Mouse (Mus musculus): ENCODE data around the gene Nxph3. TPM values are rescaled to one million over a fixed set of nuclear protein-coding genes. Genes with fewer than 3 reads are reported as not detected.
"Not testable (repeated sequence)": the region's sequence is repeated elsewhere in the genome, so short reads cannot be mapped to it uniquely, and the experiment has no call there.

Gene Nxph3
- polyA plus RNA-seq, 1 experiment from 2014 or later: 0.66 TPM

- H3K9ac ChIP-seq (ENCODE audit: low read length): no peak overlapping the region
- DNase-seq (ENCODE audit: low spot score): no peak
- no peaks in the 10 kb centered on the region for H3K9me3 ChIP-seq (ENCODE audit: control insufficient read depth, low read length)
- H3K36me3 ChIP-seq (ENCODE audit: control insufficient read depth, insufficient read depth, low read length): no peaks in the 10 kb centered on the region
- no peak overlapping the region for H3K4me2 ChIP-seq (ENCODE audit: low read depth)
- H3K4me1 ChIP-seq (ENCODE audit: control insufficient read depth, insufficient read depth, low read length): no peaks in the 10 kb centered on the region
- no peak overlapping the region for H3K27ac ChIP-seq (ENCODE audit: low read depth, low read length)
- H3K4me3 ChIP-seq (ENCODE audit: low read depth, low read length): no peak overlapping the region
- 77% methylated on average over 6 of the region's 6 CpGs for WGBS
- ATAC-seq (ENCODE audit: insufficient read depth, low FRiP score, low TSS enrichment): no peak
- H3K27me3 ChIP-seq (ENCODE audit: control insufficient read depth, insufficient read depth, low read length): no peaks in the 10 kb centered on the region
Measured at GRCm38 (mm10) chr11:95504271-95504731, 10.1 kb downstream of the Nxph3 start.

GRCm38 (mm10) chr11:95503581-95504180 is 10.7 kb downstream of the Nxph3 start:
- H3K4me3 ChIP-seq (ENCODE audit: low read depth, low read length): no peak overlapping the region
- no peaks in the 10 kb centered on the region for H3K27me3 ChIP-seq (ENCODE audit: control insufficient read depth, insufficient read depth, low read length)
- H3K4me1 ChIP-seq (ENCODE audit: control insufficient read depth, insufficient read depth, low read length): no peaks in the 10 kb centered on the region
- WGBS: 64% methylated on average over 10 of the region's 10 CpGs
- no peak overlapping the region for H3K9ac ChIP-seq (ENCODE audit: low read length)
- no peaks in the 10 kb centered on the region for H3K9me3 ChIP-seq (ENCODE audit: control insufficient read depth, low read length)
- ATAC-seq (ENCODE audit: insufficient read depth, low FRiP score, low TSS enrichment) (no peak), DNase-seq (ENCODE audit: low spot score) (no peak)
- H3K27ac ChIP-seq (ENCODE audit: low read depth, low read length): no peak overlapping the region
- H3K4me2 ChIP-seq (ENCODE audit: low read depth): no peak overlapping the region
- H3K36me3 ChIP-seq (ENCODE audit: control insufficient read depth, insufficient read depth, low read length): no peaks in the 10 kb centered on the region

GRCm38 (mm10) chr11:95501826-95502225 is 12.5 kb downstream of the Nxph3 start:
- not testable (repeated sequence) for H3K9me3 ChIP-seq (ENCODE audit: control insufficient read depth, low read length); H3K4me1 ChIP-seq (ENCODE audit: control insufficient read depth, insufficient read depth, low read length); DNase-seq (ENCODE audit: low spot score); H3K4me3 ChIP-seq (ENCODE audit: low read depth, low read length); H3K9ac ChIP-seq (ENCODE audit: low read length); H3K27ac ChIP-seq (ENCODE audit: low read depth, low read length); H3K36me3 ChIP-seq (ENCODE audit: control insufficient read depth, insufficient read depth, low read length); H3K4me2 ChIP-seq (ENCODE audit: low read depth); H3K27me3 ChIP-seq (ENCODE audit: control insufficient read depth, insufficient read depth, low read length); ATAC-seq (ENCODE audit: insufficient read depth, low FRiP score, low TSS enrichment)
- WGBS: 90% methylated on average over 8 of the region's 8 CpGs

- H3K27ac ChIP-seq (ENCODE audit: low read depth, low read length): no peak overlapping the region
- no peak overlapping the region for H3K9ac ChIP-seq (ENCODE audit: low read length)
- H3K36me3 ChIP-seq (ENCODE audit: control insufficient read depth, insufficient read depth, low read length): no peaks in the 10 kb centered on the region
- H3K4me2 ChIP-seq (ENCODE audit: low read depth): no peak overlapping the region
- 57% methylated on average over 3 of the region's 3 CpGs for WGBS
- ATAC-seq (ENCODE audit: insufficient read depth, low FRiP score, low TSS enrichment): no peak
- H3K4me3 ChIP-seq (ENCODE audit: low read depth, low read length): no peak overlapping the region
- H3K27me3 ChIP-seq (ENCODE audit: control insufficient read depth, insufficient read depth, low read length): no peaks in the 10 kb centered on the region
- H3K4me1 ChIP-seq (ENCODE audit: control insufficient read depth, insufficient read depth, low read length): no peaks in the 10 kb centered on the region
- DNase-seq (ENCODE audit: low spot score): no peak
- H3K9me3 ChIP-seq (ENCODE audit: control insufficient read depth, low read length): no peaks in the 10 kb centered on the region
Measured at GRCm38 (mm10) chr11:95500836-95501235, 13.5 kb downstream of the Nxph3 start.

- Histone ChIP-seq H3K9ac (ENCODE audit: low read length) (no peak overlapping the region; the same call in 1 of the 2 replicates), H3K36me3 (ENCODE audit: control insufficient read depth, insufficient read depth, low read length) (no peaks in the 10 kb centered on the region), H3K9me3 (ENCODE audit: control insufficient read depth, low read length) (no peaks in the 10 kb centered on the region), H3K4me2 (ENCODE audit: low read depth) (no peak overlapping the region), H3K4me1 (ENCODE audit: control insufficient read depth, insufficient read depth, low read length) (no peaks in the 10 kb centered on the region), H3K27me3 (ENCODE audit: control insufficient read depth, insufficient read depth, low read length) (no peaks in the 10 kb centered on the region), H3K27ac (ENCODE audit: low read depth, low read length) (no peak overlapping the region), H3K4me3 (ENCODE audit: low read depth, low read length) (no peak overlapping the region)
- 63% methylated on average over 4 of the region's 4 CpGs for WGBS
- DNase-seq (ENCODE audit: low spot score) (no peak), ATAC-seq (ENCODE audit: insufficient read depth, low FRiP score, low TSS enrichment) (no peak)
Measured at GRCm38 (mm10) chr11:95500412-95500811, 14.0 kb downstream of the Nxph3 start.

GRCm38 (mm10) chr11:95497921-95498320 is 16.4 kb downstream of the Nxph3 start:
- H3K27ac ChIP-seq (ENCODE audit: low read depth, low read length): no peak overlapping the region
- 90% methylated on average over 5 of the region's 5 CpGs for WGBS

GRCm38 (mm10) chr11:95495883-95496282 is 18.5 kb downstream of the Nxph3 start:
- H3K9me3 ChIP-seq (ENCODE audit: control insufficient read depth, low read length): no peaks in the 10 kb centered on the region
- H3K4me2 ChIP-seq (ENCODE audit: low read depth): no peak overlapping the region
- no peaks in the 10 kb centered on the region for H3K27me3 ChIP-seq (ENCODE audit: control insufficient read depth, insufficient read depth, low read length)
- no peak overlapping the region for H3K9ac ChIP-seq (ENCODE audit: low read length)
- H3K4me1 ChIP-seq (ENCODE audit: control insufficient read depth, insufficient read depth, low read length): no peaks in the 10 kb centered on the region
- DNase-seq (ENCODE audit: low spot score) (no peak), ATAC-seq (ENCODE audit: insufficient read depth, low FRiP score, low TSS enrichment) (no peak)
- H3K36me3 ChIP-seq (ENCODE audit: control insufficient read depth, insufficient read depth, low read length): no peaks in the 10 kb centered on the region
- H3K27ac ChIP-seq (ENCODE audit: low read depth, low read length): no peak overlapping the region
- no peak overlapping the region for H3K4me3 ChIP-seq (ENCODE audit: low read depth, low read length)
- WGBS: 89% methylated on average over 9 of the region's 9 CpGs

More at GRCm38 (mm10) chr11:95497921-95498320, 16.4 kb downstream of the Nxph3 start:
- H3K9me3 ChIP-seq (ENCODE audit: control insufficient read depth, low read length): no peaks in the 10 kb centered on the region
- no peak for ATAC-seq (ENCODE audit: insufficient read depth, low FRiP score, low TSS enrichment)
- H3K27me3 ChIP-seq (ENCODE audit: control insufficient read depth, insufficient read depth, low read length): no peaks in the 10 kb centered on the region
- no peaks in the 10 kb centered on the region for H3K36me3 ChIP-seq (ENCODE audit: control insufficient read depth, insufficient read depth, low read length)
- H3K4me2 ChIP-seq (ENCODE audit: low read depth): no peak overlapping the region
- H3K4me3 ChIP-seq (ENCODE audit: low read depth, low read length): no peak overlapping the region
- H3K9ac ChIP-seq (ENCODE audit: low read length): no peak overlapping the region
- no peak for DNase-seq (ENCODE audit: low spot score)
- no peaks in the 10 kb centered on the region for H3K4me1 ChIP-seq (ENCODE audit: control insufficient read depth, insufficient read depth, low read length)

GRCm38 (mm10) chr11:95494374-95494773 is 20.0 kb downstream of the Nxph3 start:
- H3K9me3 ChIP-seq (ENCODE audit: control insufficient read depth, low read length): no peaks in the 10 kb centered on the region
- no peak overlapping the region for H3K4me3 ChIP-seq (ENCODE audit: low read depth, low read length)
- H3K27me3 ChIP-seq (ENCODE audit: control insufficient read depth, insufficient read depth, low read length): no peaks in the 10 kb centered on the region
- 93% methylated on average over 3 of the region's 3 CpGs for WGBS
- H3K4me2 ChIP-seq (ENCODE audit: low read depth): no peak overlapping the region
- no peak overlapping the region for H3K27ac ChIP-seq (ENCODE audit: low read depth, low read length)
- DNase-seq (ENCODE audit: low spot score): no peak
- H3K4me1 ChIP-seq (ENCODE audit: control insufficient read depth, insufficient read depth, low read length): no peaks in the 10 kb centered on the region
- ATAC-seq (ENCODE audit: insufficient read depth, low FRiP score, low TSS enrichment): no peak
- no peak overlapping the region for H3K9ac ChIP-seq (ENCODE audit: low read length)
- peaks cover 3% of the 10 kb centered on the region; the same call in 1 of the 2 replicates for H3K36me3 ChIP-seq (ENCODE audit: control insufficient read depth, insufficient read depth, low read length)

- H3K9ac ChIP-seq (ENCODE audit: low read length): no peak overlapping the region
- ATAC-seq (ENCODE audit: insufficient read depth, low FRiP score, low TSS enrichment): no peak
- H3K4me3 ChIP-seq (ENCODE audit: low read depth, low read length): no peak overlapping the region
- no peaks in the 10 kb centered on the region for H3K27me3 ChIP-seq (ENCODE audit: control insufficient read depth, insufficient read depth, low read length)
- H3K4me2 ChIP-seq (ENCODE audit: low read depth): no peak overlapping the region
- no peaks in the 10 kb centered on the region for H3K9me3 ChIP-seq (ENCODE audit: control insufficient read depth, low read length)
- H3K27ac ChIP-seq (ENCODE audit: low read depth, low read length): no peak overlapping the region
- WGBS: 94% methylated on average over 9 of the region's 9 CpGs
- DNase-seq (ENCODE audit: low spot score): no peak
- H3K4me1 ChIP-seq (ENCODE audit: control insufficient read depth, insufficient read depth, low read length): no peaks in the 10 kb centered on the region
- peaks cover 3% of the 10 kb centered on the region; the same call in 1 of the 2 replicates for H3K36me3 ChIP-seq (ENCODE audit: control insufficient read depth, insufficient read depth, low read length)
Measured at GRCm38 (mm10) chr11:95493950-95494349, 20.4 kb downstream of the Nxph3 start.

All from neural tube, embryonic 11.5 days (tissue).